Mouse (Mus musculus): Measurements from ENCODE around the gene Arhgdib.

DNA sequence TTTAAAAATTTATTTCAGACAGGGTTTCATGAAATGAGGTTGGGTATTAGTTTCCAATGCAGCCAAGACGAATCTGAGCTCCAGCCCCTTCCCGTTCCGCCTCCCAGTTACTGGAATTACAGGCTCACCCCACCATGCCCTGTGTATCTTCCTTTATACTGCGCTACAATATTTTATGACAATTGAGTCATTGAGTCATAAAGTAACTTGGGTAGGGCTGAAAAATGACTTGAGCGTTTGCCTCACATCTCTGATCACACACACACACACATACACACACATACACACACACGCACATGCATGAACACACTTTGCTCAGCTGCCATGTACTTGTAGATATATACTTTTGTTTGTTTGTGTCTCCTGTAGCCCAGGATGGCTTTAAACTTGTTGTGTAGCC, 27.5 kb downstream of the Arhgdib start:
- TF ChIP-seq CTCF (IDR thresholded peaks at IDR 0.05; ENCODE audit: control insufficient read depth, insufficient read depth, insufficient replicate concordance, low read depth, low read length) (no peak), POLR2A (IDR thresholded peaks at IDR 0.05; ENCODE audit: control insufficient read depth, low read depth, low read length) (no peak)
